Mouse (Mus musculus) frontal cortex, postnatal 25 days (tissue): ENCODE results near the gene Mark3.

Experiments
- DNase-seq, 2 experiments: peaks; one replicate each; pipeline ENCODE4 v3.0.0; 2022; ENCODE audit warnings: low spot score in 2 of 2

Mark3 gene

GRCm38 (mm10) chr12:111697708-111698107 lies 123.4 kb downstream of the Mark3 start:
- no peak for DNase-seq

GRCm38 (mm10) chr12:111698346-111698913 lies 124.1 kb downstream of the Mark3 start:
- no peak for DNase-seq

- DNase-seq: no peak
Observed at GRCm38 (mm10) chr12:111699542-111699941, 125.2 kb downstream of the Mark3 start.

- no peak for DNase-seq
Observed at GRCm38 (mm10) chr12:111700920-111701458, 126.7 kb downstream of the Mark3 start.

- DNase-seq: no peak
Observed at GRCm38 (mm10) chr12:111703301-111703700, 129.0 kb downstream of the Mark3 start.

GRCm38 (mm10) chr12:111704609-111705008 lies 130.3 kb downstream of the Mark3 start:
- no peak for DNase-seq

- DNase-seq: no peak
Observed at GRCm38 (mm10) chr12:111705186-111705973, 131.1 kb downstream of the Mark3 start.
